Mouse (Mus musculus): ENCODE measurements around the gene Gse1. TPM values are rescaled to one million over a fixed set of nuclear protein-coding genes. Genes with fewer than 3 reads are reported as not detected.

The Gse1 gene
- total RNA-seq, 1 experiment = 21.4 TPM

GRCm38 (mm10) chr8:120505619-120506310 lies 277.5 kb downstream of the Gse1 start:
- no peak overlapping the region for H3K9ac ChIP-seq (ENCODE audit: insufficient read depth, low read depth, low read length, poor library complexity, severe bottlenecking)
- no peaks in the 10 kb centered on the region for H3K36me3 ChIP-seq (ENCODE audit: control insufficient read depth, insufficient read depth, low read length, poor library complexity, severe bottlenecking)
- H3K27ac ChIP-seq (ENCODE audit: insufficient read depth, low read depth, low read length, poor library complexity, severe bottlenecking) = no peak overlapping the region
- no peak overlapping the region for H3K4me3 ChIP-seq (ENCODE audit: insufficient read depth in 1 of 2, low read depth in 1 of 2, low read length in 2 of 2, poor library complexity in 1 of 2, severe bottlenecking in 1 of 2)
- no peaks in the 10 kb centered on the region for H3K9me3 ChIP-seq (ENCODE audit: control insufficient read depth, insufficient read depth, low read depth, low read length)
- in situ Hi-C loops (cut with MboI; ENCODE audit: low sequenced_read_pairs in 2 of 2, unreplicated experiment in 2 of 2) = no loop called here
- H3K4me1 ChIP-seq (ENCODE audit: control insufficient read depth in 2 of 2, insufficient read depth in 2 of 2, low read length in 2 of 2, poor library complexity in 1 of 2) = peaks cover 8 to 42% of the 10 kb centered on the region in 2 experiments; a peak in 3 of 4 replicates
- TF ChIP-seq HCFC1 (IDR thresholded peaks at IDR 0.05; ENCODE audit: borderline replicate concordance, insufficient read depth, low read length) (no peak), MAFK (IDR thresholded peaks at IDR 0.05; ENCODE audit: insufficient read depth, low read depth, low read length) (no peak), ZNF384 (IDR thresholded peaks at IDR 0.05; ENCODE audit: low read depth, low read length) (no peak), ZC3H11A (IDR thresholded peaks at IDR 0.05; ENCODE audit: borderline replicate concordance, low read depth, low read length) (no peak), CHD2 (IDR thresholded peaks at IDR 0.05; ENCODE audit: low read depth, low read length) (no peak)
- DNase-seq (ENCODE audit: low read depth, low spot score) = no peak

- no peak for DNase-seq (ENCODE audit: low read depth, low spot score)
- in situ Hi-C loops (cut with MboI; ENCODE audit: low sequenced_read_pairs in 2 of 2, unreplicated experiment in 2 of 2) = no loop called here
- Histone ChIP-seq H3K4me1 (ENCODE audit: control insufficient read depth in 2 of 2, insufficient read depth in 2 of 2, low read length in 2 of 2, poor library complexity in 1 of 2) (peaks cover 12 to 49% of the 10 kb centered on the region in 2 experiments; a peak in 3 of 4 replicates), H3K36me3 (ENCODE audit: control insufficient read depth, insufficient read depth, low read length, poor library complexity, severe bottlenecking) (no peaks in the 10 kb centered on the region), H3K9ac (ENCODE audit: insufficient read depth, low read depth, low read length, poor library complexity, severe bottlenecking) (no peak overlapping the region), H3K27ac (ENCODE audit: insufficient read depth, low read depth, low read length, poor library complexity, severe bottlenecking) (no peak overlapping the region), H3K4me3 (ENCODE audit: insufficient read depth in 1 of 2, low read depth in 1 of 2, low read length in 2 of 2, poor library complexity in 1 of 2, severe bottlenecking in 1 of 2) (no peak overlapping the region), H3K9me3 (ENCODE audit: control insufficient read depth, insufficient read depth, low read depth, low read length) (no peaks in the 10 kb centered on the region)
- TF ChIP-seq ZNF384 (IDR thresholded peaks at IDR 0.05; ENCODE audit: low read depth, low read length) = no peak
- no peak for TF ChIP-seq MAFK (IDR thresholded peaks at IDR 0.05; ENCODE audit: insufficient read depth, low read depth, low read length)
- no peak for TF ChIP-seq ZC3H11A (IDR thresholded peaks at IDR 0.05; ENCODE audit: borderline replicate concordance, low read depth, low read length)
- no peak for TF ChIP-seq HCFC1 (IDR thresholded peaks at IDR 0.05; ENCODE audit: borderline replicate concordance, insufficient read depth, low read length)
- no peak for TF ChIP-seq CHD2 (IDR thresholded peaks at IDR 0.05; ENCODE audit: low read depth, low read length)
These were observed 278.3 kb downstream of the Gse1 start for GRCm38 (mm10) chr8:120506562-120506961.

GRCm38 (mm10) chr8:120507290-120507689 lies 279.0 kb downstream of the Gse1 start:
- TF ChIP-seq ZC3H11A (IDR thresholded peaks at IDR 0.05; ENCODE audit: borderline replicate concordance, low read depth, low read length) (no peak), HCFC1 (IDR thresholded peaks at IDR 0.05; ENCODE audit: borderline replicate concordance, insufficient read depth, low read length) (no peak), MAFK (IDR thresholded peaks at IDR 0.05; ENCODE audit: insufficient read depth, low read depth, low read length) (no peak), CHD2 (IDR thresholded peaks at IDR 0.05; ENCODE audit: low read depth, low read length) (no peak), ZNF384 (IDR thresholded peaks at IDR 0.05; ENCODE audit: low read depth, low read length) (no peak)

GRCm38 (mm10) chr8:120509136-120510034 lies 281.1 kb downstream of the Gse1 start:
- in situ Hi-C loops (cut with MboI; ENCODE audit: low sequenced_read_pairs in 2 of 2, unreplicated experiment in 2 of 2) = no loop called here
- no peak for TF ChIP-seq ZC3H11A (IDR thresholded peaks at IDR 0.05; ENCODE audit: borderline replicate concordance, low read depth, low read length)
- TF ChIP-seq HCFC1 (IDR thresholded peaks at IDR 0.05; ENCODE audit: borderline replicate concordance, insufficient read depth, low read length) = no peak
- TF ChIP-seq CHD2 (IDR thresholded peaks at IDR 0.05; ENCODE audit: low read depth, low read length) = no peak
- no peak for TF ChIP-seq MAFK (IDR thresholded peaks at IDR 0.05; ENCODE audit: insufficient read depth, low read depth, low read length)
- TF ChIP-seq ZNF384 (IDR thresholded peaks at IDR 0.05; ENCODE audit: low read depth, low read length) = no peak
- H3K27ac ChIP-seq (ENCODE audit: insufficient read depth, low read depth, low read length, poor library complexity, severe bottlenecking) = peak overlapping the region; percentile 74
- DNase-seq (ENCODE audit: low read depth, low spot score) = no peak
- no peaks in the 10 kb centered on the region for H3K9me3 ChIP-seq (ENCODE audit: control insufficient read depth, insufficient read depth, low read depth, low read length)
- peak overlapping the region; percentile 59 to 61 for H3K4me3 ChIP-seq (ENCODE audit: insufficient read depth in 1 of 2, low read depth in 1 of 2, low read length in 2 of 2, poor library complexity in 1 of 2, severe bottlenecking in 1 of 2)
- H3K36me3 ChIP-seq (ENCODE audit: control insufficient read depth, insufficient read depth, low read length, poor library complexity, severe bottlenecking) = no peaks in the 10 kb centered on the region
- peaks cover 20 to 64% of the 10 kb centered on the region in 2 experiments for H3K4me1 ChIP-seq (ENCODE audit: control insufficient read depth in 2 of 2, insufficient read depth in 2 of 2, low read length in 2 of 2, poor library complexity in 1 of 2)
- H3K9ac ChIP-seq (ENCODE audit: insufficient read depth, low read depth, low read length, poor library complexity, severe bottlenecking) = peak overlapping the region; percentile 29

More at GRCm38 (mm10) chr8:120507290-120507689, 279.0 kb downstream of the Gse1 start:
- H3K4me3 ChIP-seq (ENCODE audit: insufficient read depth in 1 of 2, low read depth in 1 of 2, low read length in 2 of 2, poor library complexity in 1 of 2, severe bottlenecking in 1 of 2) = no peak overlapping the region
- H3K9me3 ChIP-seq (ENCODE audit: control insufficient read depth, insufficient read depth, low read depth, low read length) = no peaks in the 10 kb centered on the region
- H3K36me3 ChIP-seq (ENCODE audit: control insufficient read depth, insufficient read depth, low read length, poor library complexity, severe bottlenecking) = no peaks in the 10 kb centered on the region
- no peak overlapping the region for H3K27ac ChIP-seq (ENCODE audit: insufficient read depth, low read depth, low read length, poor library complexity, severe bottlenecking)
- peaks cover 14 to 55% of the 10 kb centered on the region in 2 experiments for H3K4me1 ChIP-seq (ENCODE audit: control insufficient read depth in 2 of 2, insufficient read depth in 2 of 2, low read length in 2 of 2, poor library complexity in 1 of 2)
- no peak overlapping the region for H3K9ac ChIP-seq (ENCODE audit: insufficient read depth, low read depth, low read length, poor library complexity, severe bottlenecking)
- no peak for DNase-seq (ENCODE audit: low read depth, low spot score)
- in situ Hi-C loops (cut with MboI; ENCODE audit: low sequenced_read_pairs in 2 of 2, unreplicated experiment in 2 of 2) = no loop called here
